Mouse (Mus musculus) T-helper 17 cell (primary cell): ENCODE data around the gene Itch.
"Not testable (repeated sequence)": the region's sequence is repeated elsewhere in the genome, so short reads cannot be mapped to it uniquely, and the experiment has no call there.

ENCODE experiments used
- in situ Hi-C, 2 experiments: fragments of 300-600 bp; cut with MboI, MseI; formaldehyde crosslinking; loops; 1 replicate in 1 of 2; 2 replicates in 1 of 2; pipeline ENCODE4 v1.15.1; 2025; ENCODE audit warnings: high pct_unique_total_duplicates in 2 of 2

Itch gene

DNA sequence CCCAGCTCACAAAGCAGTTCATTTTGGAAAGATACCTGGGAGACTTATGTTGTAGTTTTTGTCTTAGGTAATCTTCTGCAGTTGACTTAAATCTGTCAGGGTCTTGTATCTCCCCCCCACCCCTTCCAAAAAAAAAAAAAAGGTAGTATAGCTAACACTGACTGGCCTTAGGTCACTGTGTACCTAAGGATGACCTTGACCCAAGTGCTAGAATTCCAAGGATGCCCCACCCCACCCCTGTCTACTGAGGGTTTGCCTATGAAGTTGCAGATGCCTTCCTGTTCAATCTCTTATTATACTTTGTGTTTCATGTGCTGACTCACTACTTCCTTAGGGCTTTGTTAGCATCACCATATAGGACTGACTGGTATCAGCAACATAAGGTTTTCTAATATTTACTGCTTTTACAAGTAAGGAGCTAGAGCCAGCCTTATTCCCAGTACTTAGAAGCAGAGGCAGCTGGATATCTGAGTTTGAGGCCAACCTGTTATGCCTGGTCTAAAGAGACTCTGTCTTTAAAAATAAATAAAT, 8.8 kb downstream of the Itch start:
- in situ Hi-C loops = no loop called here

DNA sequence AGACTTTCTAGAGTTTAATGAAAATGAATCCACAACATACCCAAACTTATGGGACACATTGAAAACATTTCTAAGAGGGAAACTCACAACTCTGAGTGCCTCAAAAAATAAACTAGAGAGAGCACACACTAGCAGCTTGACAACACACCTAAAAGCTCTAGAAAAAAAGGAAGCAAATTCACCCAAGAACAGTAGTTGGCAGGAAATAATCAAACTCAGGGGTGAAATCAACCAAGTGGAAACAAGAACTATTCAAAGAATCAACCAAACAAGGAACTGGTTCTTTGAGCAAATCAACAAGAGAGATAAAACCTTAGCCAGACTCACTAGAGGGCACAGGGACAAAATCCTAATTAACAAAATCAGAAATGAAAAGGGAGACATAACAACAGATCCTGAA, 16.0 kb downstream of the Itch start:
- in situ Hi-C loops = not testable (repeated sequence)

- in situ Hi-C loops = no loop called here
Observed at GRCm38 (mm10) chr2:155207419-155207818, 74.1 kb downstream of the Itch start.

GRCm38 (mm10) chr2:155223145-155223544, 89.8 kb downstream of the Itch start:
- in situ Hi-C loops = no loop called here

DNA sequence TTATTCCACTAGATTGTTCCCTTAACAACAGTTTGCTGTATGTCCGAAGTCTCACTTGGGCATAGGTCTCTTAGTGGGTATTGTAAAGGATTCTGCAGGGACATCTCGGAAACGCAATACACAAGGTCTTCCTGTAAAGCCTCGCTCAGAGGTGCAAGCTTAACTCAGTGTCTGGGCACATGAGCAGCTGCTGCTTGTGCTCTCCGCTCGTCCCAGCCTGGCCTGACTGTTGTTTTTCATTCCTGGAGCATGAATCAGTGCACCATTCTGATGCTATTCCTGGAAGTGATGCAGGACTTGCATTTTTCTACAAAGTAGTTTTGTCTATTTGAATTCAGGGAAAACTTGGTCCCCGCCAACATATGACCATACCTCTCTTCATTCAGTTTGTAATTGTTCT, 91.4 kb downstream of the Itch start:
- in situ Hi-C loops = no loop called here

DNA sequence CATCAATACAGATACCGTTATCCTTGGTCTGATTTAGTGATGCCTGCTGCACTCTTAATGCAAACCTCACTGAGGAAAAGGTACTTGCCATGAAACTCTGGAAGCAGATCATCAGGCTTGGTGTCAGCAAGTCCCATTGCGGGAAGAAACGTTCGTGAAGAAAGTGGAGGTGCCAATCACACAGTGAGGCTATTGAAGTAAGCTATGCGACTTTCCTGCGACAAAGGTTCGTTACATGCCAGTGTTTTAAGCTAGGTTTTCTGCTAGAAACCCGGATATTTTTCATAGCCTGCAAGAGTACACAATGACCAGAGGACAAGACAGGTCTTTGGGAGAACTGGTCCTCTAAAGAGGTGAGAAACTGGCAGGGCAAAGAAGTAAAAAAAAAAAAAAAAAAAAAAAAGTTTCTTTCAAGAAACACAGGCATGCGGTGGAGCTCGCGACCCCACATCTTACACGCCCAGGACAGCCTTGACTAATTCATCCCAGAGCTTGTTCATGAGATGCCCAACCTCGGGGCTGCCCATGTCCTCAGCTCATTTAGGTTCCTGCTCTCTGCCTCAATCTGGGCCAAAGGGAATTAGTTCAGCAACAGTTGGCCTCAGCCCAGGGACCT, 102.5 kb downstream of the Itch start:
- in situ Hi-C loops = no loop called here

DNA sequence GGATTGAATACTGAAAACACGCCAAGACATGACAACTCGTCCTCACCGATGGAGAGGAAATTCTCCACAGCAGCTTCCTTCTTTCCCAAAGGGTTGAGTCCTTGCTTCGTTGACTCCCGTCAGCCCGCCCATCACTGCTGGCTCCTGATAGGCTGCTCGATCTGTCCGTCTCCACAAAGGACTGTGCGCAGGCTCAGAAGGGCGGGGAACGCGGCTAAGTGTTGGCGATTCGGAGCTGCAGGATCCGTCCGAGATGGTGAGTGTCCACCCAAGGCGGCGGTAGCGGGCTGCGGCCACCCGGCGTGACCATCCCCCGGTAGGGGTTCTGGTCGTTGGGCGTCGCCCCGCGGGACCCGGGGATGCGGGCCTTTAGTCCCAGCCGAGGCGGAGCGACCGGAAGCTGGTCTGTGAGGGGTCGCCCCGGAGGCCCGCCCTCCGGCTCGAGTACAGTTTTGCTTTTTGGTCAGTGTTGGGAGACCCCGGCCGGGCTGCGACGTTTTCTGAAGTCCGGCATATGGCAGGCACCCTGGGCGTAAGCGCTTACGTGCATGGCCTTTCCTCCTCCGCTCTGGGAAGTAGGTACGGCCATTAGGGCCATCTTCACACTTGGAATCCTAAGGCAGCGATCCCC, 103.2 kb downstream of the Itch start, which contains the start of gene Dynlrb1:
Dynlrb1 (plus strand) TSS at position 172 of the 631 bp plus-strand sequence.
- in situ Hi-C loops = no loop called here

DNA sequence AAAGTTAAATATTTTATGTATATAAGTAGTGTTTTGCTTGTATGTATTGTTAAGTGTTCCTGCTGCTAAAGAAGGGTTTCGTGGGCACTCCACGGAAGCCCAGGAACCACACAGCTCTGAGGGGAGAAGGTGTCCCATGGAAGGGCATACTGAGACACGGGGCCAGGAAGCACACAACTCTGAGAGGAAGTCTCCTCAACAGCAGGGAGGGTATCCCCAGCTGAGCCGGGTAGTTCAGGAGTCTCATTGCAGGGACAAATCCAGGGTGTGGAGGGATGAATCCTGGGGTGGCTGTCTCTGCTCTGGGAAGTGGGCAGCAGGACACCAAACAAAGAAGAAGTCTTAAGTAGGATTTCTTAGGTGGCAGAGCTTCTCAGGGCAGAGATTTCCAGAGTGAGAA, 104.0 kb downstream of the Itch start:
- in situ Hi-C loops = no loop called here

DNA sequence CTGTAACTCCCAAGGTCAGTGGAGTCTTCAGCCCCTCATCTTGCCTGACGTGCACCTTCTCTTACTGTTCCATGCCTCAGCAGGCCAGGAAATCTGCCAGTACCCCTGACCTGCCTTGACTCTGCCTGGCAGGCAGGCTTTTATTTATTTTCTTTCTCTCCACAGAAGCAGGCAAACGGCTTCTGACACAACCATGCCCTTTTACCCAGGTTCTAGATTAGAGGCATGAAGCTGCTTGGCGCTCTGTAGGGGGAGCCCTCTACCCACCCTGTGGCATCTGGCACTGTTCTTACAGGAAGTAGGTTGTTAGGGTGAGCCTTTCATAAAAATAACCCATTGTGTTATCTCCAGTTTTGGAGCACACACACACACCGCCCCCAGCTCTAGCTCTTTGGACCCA, 107.6 kb downstream of the Itch start:
- in situ Hi-C loops = no loop called here

DNA sequence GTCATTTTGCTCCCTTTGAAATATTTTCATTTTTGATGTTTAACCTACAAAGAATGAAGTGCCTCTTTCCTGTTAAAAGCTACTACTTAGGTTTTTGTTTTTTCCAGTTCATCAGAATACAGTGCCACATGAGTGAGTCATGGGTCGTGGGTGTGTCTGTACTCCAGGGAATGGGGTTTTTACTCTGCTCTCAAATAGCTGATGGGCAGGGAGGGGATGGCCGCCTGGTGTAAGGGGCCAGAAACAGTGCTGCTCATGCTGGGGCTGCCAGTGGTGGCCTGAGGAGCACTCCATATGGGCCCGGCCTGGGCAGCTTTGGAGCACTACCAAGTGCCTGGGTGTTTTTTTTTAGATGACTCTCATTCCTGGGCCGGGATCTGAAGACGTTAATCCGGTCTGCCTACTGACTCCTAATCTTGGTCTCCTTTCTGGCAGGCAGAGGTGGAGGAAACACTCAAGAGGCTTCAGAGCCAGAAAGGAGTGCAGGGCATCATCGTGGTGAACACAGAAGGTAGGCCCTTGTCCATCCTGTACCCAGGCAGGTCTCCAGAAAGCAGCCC, 109.1 kb downstream of the Itch start:
- in situ Hi-C loops = no loop called here

DNA sequence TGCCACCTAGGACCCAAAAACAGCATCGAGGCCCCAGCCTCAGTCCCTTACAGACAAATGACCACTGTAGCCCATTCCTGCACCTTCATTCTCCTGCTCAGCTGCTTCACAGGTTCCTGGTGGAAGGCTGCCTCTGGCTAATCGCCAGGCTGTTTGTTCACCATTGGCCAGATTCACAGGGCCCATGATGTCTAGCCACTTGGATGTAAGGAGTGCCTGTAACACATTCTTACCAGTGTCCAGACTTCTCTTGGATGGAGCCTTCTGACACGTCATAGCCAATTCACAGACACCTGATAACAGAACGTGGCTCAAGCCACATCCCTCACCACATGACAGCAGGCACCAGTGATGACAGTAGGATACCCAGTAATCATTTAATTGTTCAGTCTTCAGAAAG, 112.9 kb downstream of the Itch start:
- in situ Hi-C loops = no loop called here

- in situ Hi-C loops = no loop called here
Observed at GRCm38 (mm10) chr2:155248206-155248605, 114.9 kb downstream of the Itch start.

DNA sequence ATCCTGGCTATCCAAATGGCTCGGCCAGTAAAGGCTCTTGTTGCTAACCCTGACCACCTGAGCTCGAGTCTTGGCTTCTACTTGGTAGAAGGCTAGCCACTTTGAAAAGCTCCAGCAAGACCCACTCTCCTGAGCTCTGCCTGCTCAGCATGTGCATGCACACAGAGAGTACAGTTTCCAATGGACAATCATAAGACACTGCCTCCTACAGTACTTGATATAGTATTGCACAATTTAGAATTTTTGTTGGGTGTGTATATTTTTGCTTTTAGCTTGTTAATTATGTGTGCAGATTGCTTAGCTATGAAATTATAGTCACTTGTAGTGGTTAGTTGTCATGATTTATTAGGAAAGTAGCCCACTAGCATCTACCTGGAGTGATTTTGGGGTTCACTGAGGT, 115.4 kb downstream of the Itch start:
- in situ Hi-C loops = no loop called here

DNA sequence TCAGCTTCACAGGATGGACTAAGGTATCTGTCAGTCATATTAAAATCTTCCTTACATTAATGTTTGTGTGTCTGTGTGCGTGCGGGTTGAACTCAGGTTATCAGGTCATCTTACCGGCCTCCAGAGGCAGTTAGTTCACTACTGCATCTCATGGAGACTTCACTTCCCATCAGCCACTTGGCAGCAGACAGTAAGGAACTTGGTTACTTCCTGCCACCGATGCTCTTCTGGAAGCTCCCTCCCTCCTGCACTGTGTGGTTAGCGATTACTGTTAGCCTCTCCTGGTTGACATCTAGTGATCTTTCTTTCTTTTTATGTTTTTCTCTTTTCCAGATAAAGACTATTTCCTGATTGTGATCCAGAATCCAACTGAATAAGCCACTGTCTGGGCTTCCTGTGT, 116.3 kb downstream of the Itch start:
- in situ Hi-C loops = no loop called here

GRCm38 (mm10) chr2:155265526-155265925, 132.2 kb downstream of the Itch start:
- in situ Hi-C loops = no loop called here

DNA sequence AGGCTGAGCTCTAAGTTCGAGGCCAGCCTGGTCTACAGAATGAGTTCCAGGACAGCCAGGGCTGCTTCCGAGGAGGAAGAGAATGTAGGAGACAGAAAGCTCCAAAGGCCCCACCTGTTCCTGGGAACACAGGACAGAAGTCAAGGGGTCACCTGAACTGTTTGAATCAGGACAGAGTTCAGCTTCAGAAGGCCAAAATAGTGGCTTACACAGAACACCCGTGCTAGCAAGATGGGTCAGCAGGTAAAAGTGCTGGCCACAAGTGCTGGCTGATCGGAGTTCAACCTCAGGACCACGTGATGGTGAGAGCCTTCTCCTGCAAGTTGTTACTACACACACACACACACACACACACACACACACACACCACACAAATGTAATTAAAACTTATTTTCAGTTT, 133.6 kb downstream of the Itch start:
- in situ Hi-C loops = no loop called here

DNA sequence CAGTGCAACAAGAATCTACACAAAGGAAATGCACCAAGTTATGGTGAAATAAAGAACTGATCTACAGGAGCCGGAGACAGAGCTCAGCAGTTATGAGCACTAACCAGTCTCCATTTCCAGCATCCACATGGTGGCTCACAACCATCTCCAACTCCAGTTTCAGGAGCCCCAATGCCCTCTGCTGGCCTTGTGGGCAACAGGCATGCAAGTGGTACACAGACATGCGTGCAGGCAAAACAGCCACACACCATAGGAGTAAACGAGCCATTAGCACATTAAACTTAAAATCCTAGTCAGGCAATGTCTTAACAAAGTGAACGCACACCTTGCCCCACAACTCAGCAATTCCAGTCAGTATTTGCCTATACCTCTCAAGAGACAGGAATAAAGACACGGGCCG, 138.6 kb downstream of the Itch start:
- in situ Hi-C loops = no loop called here

- in situ Hi-C loops = no loop called here
Observed at GRCm38 (mm10) chr2:155272396-155273170, 139.3 kb downstream of the Itch start.

GRCm38 (mm10) chr2:155273603-155274002, 140.3 kb downstream of the Itch start:
- in situ Hi-C loops = no loop called here

DNA sequence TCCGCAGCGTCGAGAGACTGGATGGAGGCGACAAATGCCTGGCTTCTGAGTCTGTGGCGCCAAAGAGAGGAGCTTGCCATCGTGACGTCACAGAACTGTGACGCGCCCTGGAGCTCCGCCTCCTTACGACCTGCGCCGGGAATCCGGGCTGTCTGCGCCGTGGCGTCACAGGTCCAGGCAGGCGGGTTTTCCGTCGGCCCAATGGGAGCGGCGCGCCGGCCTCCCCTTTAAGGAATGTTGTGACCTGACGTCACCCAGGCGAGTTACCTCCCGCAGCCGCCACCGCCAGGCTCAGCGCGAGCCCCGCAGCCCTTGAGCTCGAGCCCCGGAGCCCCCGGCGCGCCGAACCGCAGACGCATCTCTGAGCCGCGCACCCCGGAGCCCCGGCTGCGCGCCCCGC, 142.9 kb downstream of the Itch start, which contains the start of gene Map1lc3a:
Map1lc3a (plus strand) TSS at position 103 of the 400 bp plus-strand sequence.
- in situ Hi-C loops = no loop called here
